Mouse (Mus musculus): ENCODE results near the gene Arl4a.

Arl4a gene

DNA sequence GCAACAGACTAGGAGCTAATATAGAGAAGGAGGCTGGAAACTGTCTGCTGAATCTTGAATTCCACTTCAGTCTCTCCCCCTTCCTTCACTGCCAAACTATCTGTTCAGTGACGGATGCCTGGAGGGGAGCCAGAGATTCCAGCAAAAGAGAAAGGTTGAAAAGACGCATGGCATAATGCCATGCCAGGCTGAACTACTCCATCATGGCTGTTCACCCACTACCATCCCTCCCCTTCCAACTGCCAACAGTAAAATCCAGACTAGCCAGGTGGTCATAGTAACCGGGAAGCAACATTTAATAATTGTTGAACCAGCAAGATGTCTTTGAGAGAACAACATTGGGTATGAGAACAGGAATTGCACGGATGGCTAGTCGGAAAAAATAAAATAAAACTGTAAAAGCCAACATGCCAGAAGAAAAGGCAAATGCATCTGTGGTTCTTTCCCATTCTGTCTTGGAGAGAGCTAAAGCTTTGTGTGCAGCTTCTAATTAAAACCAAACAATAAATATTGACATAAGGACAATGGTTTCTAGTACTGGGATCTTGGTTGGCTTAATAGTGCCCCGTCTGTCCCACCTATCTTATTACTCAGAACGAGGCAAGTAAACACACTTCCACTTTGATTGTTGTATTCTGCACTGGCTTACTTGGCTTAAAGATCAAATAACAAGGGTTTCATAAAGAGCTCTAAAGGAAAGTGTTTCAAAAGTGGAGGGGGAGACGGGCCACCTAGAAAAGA is 79.7 kb downstream of the Arl4a start:
- DNase-seq: peak in 1 of 2 experiments; percentile 13

DNA sequence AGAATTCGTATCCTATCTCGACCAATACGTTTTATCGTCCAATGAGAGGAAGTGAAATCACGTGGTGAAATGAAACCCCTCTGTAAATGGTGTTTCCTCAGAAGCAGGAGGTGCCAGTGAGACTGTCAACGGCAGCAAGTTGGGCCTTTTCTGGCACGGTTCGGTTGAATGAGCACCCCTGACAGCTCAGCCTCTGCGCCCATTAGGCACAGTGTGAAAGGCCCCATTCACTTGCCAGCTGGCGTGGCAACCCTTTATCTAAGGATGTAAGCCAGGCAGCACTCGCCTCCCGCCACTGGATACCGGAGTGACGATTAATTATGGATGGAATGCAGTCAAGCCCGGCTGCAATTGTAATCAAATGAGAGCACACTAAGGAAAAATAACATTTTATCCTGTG is 81.4 kb downstream of the Arl4a start:
- no peak for DNase-seq
